Mouse (Mus musculus) liver, embryonic 14.5 days (tissue): Measurements from ENCODE around the gene Grm7. TPM values are rescaled to one million over a fixed set of nuclear protein-coding genes. Genes with fewer than 3 reads are reported as not detected.

Experiments
- ATAC-seq: fragments of 200-750 bp; cut with Nextera tagmentation; 2 replicates; pipeline ENCODE4 v1.8.0; 2017; ENCODE audit warnings: moderate number of reproducible peaks, mild to moderate bottlenecking, moderate library complexity; ENCODE audit not compliant: insufficient read depth
- DNase-seq, 3 experiments: peaks; one replicate each; pipeline ENCODE4 v3.0.0-alpha.2; 2012 to 2013; ENCODE audit warnings: low read depth in 3 of 3, low spot score in 3 of 3
- H3K27ac ChIP-seq: fragments of 300-500 bp; sonication (generic); 2 replicates; pipeline ENCODE4 v1.5.1; 2014; ENCODE audit warnings: moderate library complexity, mild to moderate bottlenecking, control low read depth, inconsistent platforms
- H3K27me3 ChIP-seq: fragments of 300-500 bp; sonication (generic); 2 replicates; pipeline ENCODE4 v1.6.1; 2014; ENCODE audit warnings: mild to moderate bottlenecking, low read length, moderate library complexity; ENCODE audit not compliant: control insufficient read depth, insufficient read depth
- H3K36me3 ChIP-seq: fragments of 300-500 bp; sonication (generic); replicated peaks from 2 replicates; pipeline ENCODE4 v1.6.1; 2014; ENCODE audit warnings: low read depth; ENCODE audit not compliant: control insufficient read depth, insufficient read depth
- H3K4me1 ChIP-seq, 2 experiments: fragments of 200-500 bp in 1 of 2; fragments of 300-500 bp in 1 of 2; sonication (generic) in 1 of 2; replicated peaks; 2 replicates each; pipeline ENCODE4 v1.6.1; 2012 to 2014; ENCODE audit warnings: antibody characterized with exemption in 1 of 2, inconsistent platforms in 1 of 2, low read length in 1 of 2; ENCODE audit not compliant: control insufficient read depth in 2 of 2, insufficient read depth in 2 of 2
- H3K4me2 ChIP-seq: fragments of 300-500 bp; sonication (generic); 2 replicates; pipeline ENCODE4 v1.6.1; 2014; ENCODE audit warnings: low read depth, mild to moderate bottlenecking, control low read depth, moderate library complexity
- H3K4me3 ChIP-seq, 2 experiments: fragments of 200-500 bp in 1 of 2; fragments of 300-500 bp in 1 of 2; sonication (generic) in 1 of 2; 2 replicates each; pipeline ENCODE4 v1.5.1; 2012 to 2014; ENCODE audit warnings: low read depth in 2 of 2, low read length in 2 of 2, mild to moderate bottlenecking in 2 of 2, control low read depth in 1 of 2, inconsistent platforms in 1 of 2, moderate library complexity in 1 of 2; ENCODE audit not compliant: insufficient read depth in 1 of 2
- H3K9ac ChIP-seq: fragments of 300-500 bp; sonication (generic); replicated peaks from 2 replicates; pipeline ENCODE4 v1.6.1; 2014; ENCODE audit warnings: mild to moderate bottlenecking, control low read depth, moderate library complexity
- H3K9me3 ChIP-seq: fragments of 300-500 bp; sonication (generic); 2 replicates; pipeline ENCODE4 v1.6.1; 2016; ENCODE audit warnings: low read length, mixed read lengths; ENCODE audit not compliant: control insufficient read depth
- CTCF ChIP-seq: IDR thresholded peaks from 2 replicates; pipeline ENCODE4 v1.5.1; 2016; ENCODE audit warnings: antibody characterized with exemption, low read depth, control low read depth
- EP300 ChIP-seq: IDR thresholded peaks from 2 replicates; pipeline ENCODE4 v1.6.1; 2016; ENCODE audit warnings: antibody characterized with exemption, low read depth
- WGBS: fragments of 180-500 bp; shearing (Covaris S2); extraction: QIAGEN DNeasy Blood & Tissue Kit; methylation state at CpG from one replicate; pipeline ENCODE4 v1.1.7; 2014; ENCODE audit not compliant: insufficient replicate concordance; 5-methylcytosine and 5-hydroxymethylcytosine counted together
- polyA plus RNA-seq, 2 experiments: library from polyadenylated mRNA; depleted of rRNA in 1 of 2; stranded (reverse) in 1 of 2; unstranded in 1 of 2; fragments of >200 nt; fragmentation: Nextera tagmentation in 1 of 2; extraction: Ambion mirVana in 1 of 2; gene quantifications; 2 replicates each; pipeline versions ENCODE4 v1.2.1 to v1.2.3; 2012 to 2014

Gene Grm7
- polyA plus RNA-seq, 2 experiments = 0.01 TPM; not detected in 1

DNA sequence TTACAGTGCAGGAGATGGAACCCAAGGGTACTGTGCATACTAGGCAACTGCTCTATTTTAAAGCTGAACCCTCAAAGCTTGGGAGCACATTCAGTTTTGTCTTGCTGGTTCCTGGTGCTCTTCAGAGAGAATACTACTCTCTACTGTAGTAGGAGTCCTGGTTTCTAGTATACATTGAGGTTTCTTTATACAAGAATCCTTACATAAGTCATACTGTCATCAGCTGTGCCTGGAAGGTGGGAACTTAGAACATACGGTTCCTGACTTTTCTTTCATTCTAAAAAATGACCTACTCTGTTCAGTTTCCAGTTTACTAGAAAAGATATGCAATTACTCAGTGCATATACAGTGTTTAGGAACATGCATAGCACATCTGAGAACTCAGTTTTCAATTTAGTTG, 449.4 kb downstream of the Grm7 start:
- Histone ChIP-seq H3K27ac (no peak overlapping the region), H3K9me3 (no peaks in the 10 kb centered on the region), H3K36me3 (no peaks in the 10 kb centered on the region), H3K4me3 (no peak overlapping the region), H3K9ac (no peak overlapping the region), H3K4me1 (no peaks in the 10 kb centered on the region), H3K27me3 (no peaks in the 10 kb centered on the region), H3K4me2 (no peak overlapping the region)
- no peak for TF ChIP-seq CTCF
- TF ChIP-seq EP300 = no peak
- DNase-seq (no peak), ATAC-seq (no peak)
- 69% methylated on average over 1 of the region's 1 CpGs for WGBS

GRCm38 (mm10) chr6:111105485-111105884, 460.1 kb downstream of the Grm7 start:
- Histone ChIP-seq H3K27ac (no peak overlapping the region), H3K27me3 (no peaks in the 10 kb centered on the region), H3K4me1 (no peaks in the 10 kb centered on the region), H3K9ac (no peak overlapping the region), H3K36me3 (no peaks in the 10 kb centered on the region), H3K4me2 (no peak overlapping the region), H3K9me3 (no peaks in the 10 kb centered on the region), H3K4me3 (no peak overlapping the region)
- 35% methylated on average over 1 of the region's 1 CpGs for WGBS
- ATAC-seq (no peak), DNase-seq (no peak)
- no peak for TF ChIP-seq CTCF
- no peak for TF ChIP-seq EP300

GRCm38 (mm10) chr6:111161037-111161436, 515.7 kb downstream of the Grm7 start:
- TF ChIP-seq CTCF (no peak), EP300 (no peak)
- no peaks in the 10 kb centered on the region for H3K36me3 ChIP-seq
- no peaks in the 10 kb centered on the region for H3K27me3 ChIP-seq
- no peaks in the 10 kb centered on the region for H3K9me3 ChIP-seq
- ATAC-seq (no peak), DNase-seq (no peak)
- WGBS = 43% methylated on average over 1 of the region's 1 CpGs
- no peak overlapping the region for H3K4me2 ChIP-seq
- H3K9ac ChIP-seq = no peak overlapping the region
- no peaks in the 10 kb centered on the region for H3K4me1 ChIP-seq
- H3K4me3 ChIP-seq = no peak overlapping the region
- H3K27ac ChIP-seq = no peak overlapping the region

DNA sequence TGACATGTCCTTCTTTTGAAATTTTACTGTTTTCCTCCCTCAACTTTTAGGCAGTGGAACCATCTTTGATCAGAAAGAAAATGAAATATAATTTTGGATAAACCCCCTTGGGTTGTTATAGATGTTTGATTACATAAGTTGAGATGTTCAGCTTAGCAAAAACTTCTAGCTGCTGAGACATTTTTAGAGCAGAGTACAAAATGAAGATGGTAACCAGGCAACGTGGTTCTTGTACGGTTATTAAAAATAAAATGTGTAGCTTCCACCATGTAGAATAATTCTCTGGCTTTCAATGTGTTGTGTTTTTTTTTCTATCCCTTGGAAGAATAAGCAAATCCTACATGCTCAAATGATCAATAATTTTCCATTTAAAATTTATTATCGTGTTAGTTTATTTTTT, 550.0 kb downstream of the Grm7 start:
- ATAC-seq (no peak), DNase-seq (no peak)
- Histone ChIP-seq H3K36me3 (no peaks in the 10 kb centered on the region), H3K4me1 (no peaks in the 10 kb centered on the region), H3K4me3 (no peak overlapping the region), H3K9ac (no peak overlapping the region), H3K27ac (no peak overlapping the region), H3K4me2 (no peak overlapping the region), H3K9me3 (no peaks in the 10 kb centered on the region), H3K27me3 (no peaks in the 10 kb centered on the region)
- WGBS = 72% methylated on average over 3 of the region's 3 CpGs
- TF ChIP-seq EP300 (no peak), CTCF (no peak)

- Histone ChIP-seq H3K4me1 (no peaks in the 10 kb centered on the region), H3K27ac (no peak overlapping the region), H3K9ac (no peak overlapping the region), H3K36me3 (no peaks in the 10 kb centered on the region), H3K4me3 (no peak overlapping the region), H3K4me2 (no peak overlapping the region), H3K27me3 (no peaks in the 10 kb centered on the region), H3K9me3 (no peaks in the 10 kb centered on the region)
- WGBS = 53% methylated on average over 6 of the region's 6 CpGs
- DNase-seq (no peak), ATAC-seq (no peak)
- TF ChIP-seq CTCF = no peak
- TF ChIP-seq EP300 = no peak
Measured at GRCm38 (mm10) chr6:111221083-111221729, 575.8 kb downstream of the Grm7 start.
